Mouse (Mus musculus): ENCODE data around the gene Samd7. TPM values are rescaled to one million over a fixed set of nuclear protein-coding genes. Genes with fewer than 3 reads are reported as not detected.
"Not testable (repeated sequence)": the region's sequence is repeated elsewhere in the genome, so short reads cannot be mapped to it uniquely, and the experiment has no call there.

Samd7 gene
- 0.02 TPM in 1 of 2 replicates, not detected in the other for polyA plus RNA-seq (2012)

- no peak for TF ChIP-seq GATA1 (IDR thresholded peaks at IDR 0.05; ENCODE audit: low read length)
Observed at GRCm38 (mm10) chr3:30746006-30746405, at the start of gene Samd7. Gene Samd7 (plus strand): TSS chr3:30746293.

GRCm38 (mm10) chr3:30696346-30696745 is 49.7 kb upstream of the Samd7 start:
- no peak for TF ChIP-seq GATA1 (IDR thresholded peaks at IDR 0.05; ENCODE audit: low read length)

GRCm38 (mm10) chr3:30697891-30698290 is 48.2 kb upstream of the Samd7 start:
- TF ChIP-seq GATA1 (IDR thresholded peaks at IDR 0.05; ENCODE audit: low read length), result no peak

GRCm38 (mm10) chr3:30699711-30700505 is 46.2 kb upstream of the Samd7 start, which contains the start of gene Lrrc31:
Gene Lrrc31 (minus strand): TSS chr3:30699843.
- not testable (repeated sequence) for TF ChIP-seq GATA1 (IDR thresholded peaks at IDR 0.05; ENCODE audit: low read length)

GRCm38 (mm10) chr3:30705977-30706376 is 40.1 kb upstream of the Samd7 start:
- TF ChIP-seq GATA1 (IDR thresholded peaks at IDR 0.05; ENCODE audit: low read length), result no peak

GRCm38 (mm10) chr3:30706614-30707276 is 39.3 kb upstream of the Samd7 start:
- peak; percentile 15 for TF ChIP-seq GATA1 (IDR thresholded peaks at IDR 0.05; ENCODE audit: low read length)

- TF ChIP-seq GATA1 (IDR thresholded peaks at IDR 0.05; ENCODE audit: low read length), result no peak
Observed at GRCm38 (mm10) chr3:30710191-30710590, 35.9 kb upstream of the Samd7 start.

- TF ChIP-seq GATA1 (IDR thresholded peaks at IDR 0.05; ENCODE audit: low read length), result no peak
Observed at GRCm38 (mm10) chr3:30713334-30713733, 32.8 kb upstream of the Samd7 start.

GRCm38 (mm10) chr3:30718649-30719048 is 27.4 kb upstream of the Samd7 start:
- TF ChIP-seq GATA1 (IDR thresholded peaks at IDR 0.05; ENCODE audit: low read length), result no peak

GRCm38 (mm10) chr3:30722036-30722435 is 24.1 kb upstream of the Samd7 start:
- TF ChIP-seq GATA1 (IDR thresholded peaks at IDR 0.05; ENCODE audit: low read length), result no peak

- TF ChIP-seq GATA1 (IDR thresholded peaks at IDR 0.05; ENCODE audit: low read length), result no peak
Observed at GRCm38 (mm10) chr3:30722461-30722860, 23.6 kb upstream of the Samd7 start.

- no peak for TF ChIP-seq GATA1 (IDR thresholded peaks at IDR 0.05; ENCODE audit: low read length)
Observed at GRCm38 (mm10) chr3:30723179-30723578, 22.9 kb upstream of the Samd7 start.

GRCm38 (mm10) chr3:30724105-30724824 is 21.8 kb upstream of the Samd7 start:
- no peak for TF ChIP-seq GATA1 (IDR thresholded peaks at IDR 0.05; ENCODE audit: low read length)

GRCm38 (mm10) chr3:30724848-30725465 is 21.1 kb upstream of the Samd7 start:
- no peak for TF ChIP-seq GATA1 (IDR thresholded peaks at IDR 0.05; ENCODE audit: low read length)

GRCm38 (mm10) chr3:30725514-30725913 is 20.6 kb upstream of the Samd7 start:
- no peak for TF ChIP-seq GATA1 (IDR thresholded peaks at IDR 0.05; ENCODE audit: low read length)

GRCm38 (mm10) chr3:30727209-30727608 is 18.9 kb upstream of the Samd7 start:
- TF ChIP-seq GATA1 (IDR thresholded peaks at IDR 0.05; ENCODE audit: low read length), result no peak

Data from G1E-ER4 (cell line).